Mouse (Mus musculus) bone marrow, adult 2 months (tissue): ENCODE measurements around the gene Ccdc43. TPM values are rescaled to one million over a fixed set of nuclear protein-coding genes. Genes with fewer than 3 reads are reported as not detected.
A peak's percentile ranks its signal among the peaks of the same experiment; 100 is the strongest.

Source experiments
- H3K27ac ChIP-seq: fragments of 200-500 bp; 2 replicates; pipeline ENCODE4 v1.5.1; 2012; ENCODE audit warnings: low read depth, mild to moderate bottlenecking, control low read depth, inconsistent platforms, low read length; ENCODE audit not compliant: control insufficient read depth, poor library complexity, insufficient read depth
- H3K4me1 ChIP-seq: fragments of 200-500 bp; 2 replicates; pipeline ENCODE4 v1.6.1; 2011; ENCODE audit warnings: low read length; ENCODE audit not compliant: control insufficient read depth, insufficient read depth
- H3K4me3 ChIP-seq: fragments of 200-500 bp; replicated peaks from 2 replicates; pipeline ENCODE3; 2011; ENCODE audit warnings: mild to moderate bottlenecking, low read depth, low read length, control low read depth; ENCODE audit not compliant: control insufficient read depth
- CTCF ChIP-seq: fragments of 200-500 bp; IDR thresholded peaks from 2 replicates; pipeline ENCODE4 v1.5.1; 2011; ENCODE audit warnings: low read length, control low read depth; ENCODE audit not compliant: control insufficient read depth, insufficient read depth
- POLR2A ChIP-seq: fragments of 200-500 bp; IDR thresholded peaks from 2 replicates; pipeline ENCODE4 v1.6.1; 2011; ENCODE audit warnings: low read depth, mild to moderate bottlenecking, control low read depth, low read length, borderline replicate concordance; ENCODE audit not compliant: control insufficient read depth
- WGBS: fragments of 180-500 bp; shearing (Covaris S2); methylation state at CpG from one replicate; pipeline ENCODE4 v1.1.7; 2018; 5-methylcytosine and 5-hydroxymethylcytosine counted together
- polyA plus RNA-seq: library from polyadenylated mRNA; stranded (reverse); fragments of >200 nt; gene quantifications from 2 replicates; pipeline ENCODE4 v1.2.4, GENCODE M21; 2011; ENCODE audit warnings: low replicate concordance; ENCODE audit not compliant: missing spikeins, insufficient read depth, insufficient read length

The Ccdc43 gene
- polyA plus RNA-seq, 1 experiment: 17.1 TPM

- Histone ChIP-seq H3K4me1 (no peaks in the 10 kb centered on the region; the same call in 1 of the 2 replicates), H3K4me3 (no peak overlapping the region), H3K27ac (no peak overlapping the region)
- TF ChIP-seq POLR2A (no peak), CTCF (no peak)
- 68% methylated on average over 3 of the region's 3 CpGs for WGBS
These were observed 44.7 kb downstream of the Ccdc43 start for GRCm38 (mm10) chr11:102652844-102653243.

GRCm38 (mm10) chr11:102651381-102651780, 46.2 kb downstream of the Ccdc43 start:
- Histone ChIP-seq H3K27ac (no peak overlapping the region), H3K4me1 (no peaks in the 10 kb centered on the region), H3K4me3 (no peak overlapping the region)
- WGBS: 9% methylated on average over 9 of the region's 9 CpGs
- TF ChIP-seq POLR2A: no peak
- peak; percentile 65 for TF ChIP-seq CTCF

GRCm38 (mm10) chr11:102647885-102648284, 49.7 kb downstream of the Ccdc43 start:
- Histone ChIP-seq H3K4me3 (no peak overlapping the region), H3K4me1 (no peaks in the 10 kb centered on the region), H3K27ac (no peak overlapping the region)
- 78% methylated on average over 12 of the region's 12 CpGs for WGBS
- TF ChIP-seq POLR2A (no peak), CTCF (no peak)

GRCm38 (mm10) chr11:102646226-102646625, 51.4 kb downstream of the Ccdc43 start:
- no peak overlapping the region for H3K27ac ChIP-seq
- TF ChIP-seq CTCF (no peak), POLR2A (no peak)
- WGBS: 86% methylated on average over 13 of the region's 13 CpGs
- no peaks in the 10 kb centered on the region for H3K4me1 ChIP-seq
- no peak overlapping the region for H3K4me3 ChIP-seq

GRCm38 (mm10) chr11:102643891-102644382, 53.6 kb downstream of the Ccdc43 start:
- WGBS: 77% methylated on average over 10 of the region's 10 CpGs
- H3K27ac ChIP-seq: no peak overlapping the region
- H3K4me3 ChIP-seq: no peak overlapping the region
- no peaks in the 10 kb centered on the region for H3K4me1 ChIP-seq
- TF ChIP-seq POLR2A (no peak), CTCF (no peak)

- 69% methylated on average over 12 of the region's 12 CpGs for WGBS
- TF ChIP-seq CTCF (no peak), POLR2A (no peak)
These were observed 60.7 kb downstream of the Ccdc43 start for GRCm38 (mm10) chr11:102636887-102637286.

More at GRCm38 (mm10) chr11:102636887-102637286, 60.7 kb downstream of the Ccdc43 start:
- Histone ChIP-seq H3K4me1 (no peaks in the 10 kb centered on the region), H3K27ac (no peak overlapping the region), H3K4me3 (no peak overlapping the region)

Other genes starting within 250 kb of the Ccdc43 start
- 432 and 648 TPM in 2 replicates for gene Itga2b, start 227.7 kb downstream of the Ccdc43 start, polyA plus RNA-seq
- 14.4 and 17.0 TPM in 2 replicates for gene Gpatch8, start 141.4 kb downstream of the Ccdc43 start, polyA plus RNA-seq
- gene Gm11627, start 118.3 kb downstream of the Ccdc43 start, polyA plus RNA-seq: not detected in 2 replicates
- 0.42 TPM in 1 of 2 replicates, not detected in the other for gene Fzd2, start 93.4 kb downstream of the Ccdc43 start, polyA plus RNA-seq
- gene Meioc, start 34.1 kb downstream of the Ccdc43 start, polyA plus RNA-seq: not detected in 2 replicates
- gene Adam11, start 63.7 kb upstream of the Ccdc43 start, polyA plus RNA-seq: 2.9 and 11.8 TPM in 2 replicates
- 0.41 and 3.4 TPM in 2 replicates for gene Gjc1, start 121.9 kb upstream of the Ccdc43 start, polyA plus RNA-seq
- gene Higd1b, start 138.1 kb upstream of the Ccdc43 start, polyA plus RNA-seq: 2.1 TPM in 1 of 2 replicates, not detected in the other
- gene Eftud2, start 183.2 kb upstream of the Ccdc43 start, polyA plus RNA-seq: 77.3 and 159 TPM in 2 replicates
- gene Ccdc103, start 183.4 kb upstream of the Ccdc43 start, polyA plus RNA-seq: 0.70 TPM in 1 of 2 replicates, not detected in the other
- gene Fam187a, start 187.4 kb upstream of the Ccdc43 start, polyA plus RNA-seq: not detected in 2 replicates
- gene Gfap, start 203.1 kb upstream of the Ccdc43 start, polyA plus RNA-seq: 8.1 and 11.4 TPM in 2 replicates
- 32.8 and 37.0 TPM in 2 replicates for gene Kif18b, start 227.3 kb upstream of the Ccdc43 start, polyA plus RNA-seq
- not detected in 2 replicates for gene C1ql1, start 248.9 kb upstream of the Ccdc43 start, polyA plus RNA-seq